Mouse (Mus musculus): ENCODE measurements around the gene Ywhag.

DNA sequence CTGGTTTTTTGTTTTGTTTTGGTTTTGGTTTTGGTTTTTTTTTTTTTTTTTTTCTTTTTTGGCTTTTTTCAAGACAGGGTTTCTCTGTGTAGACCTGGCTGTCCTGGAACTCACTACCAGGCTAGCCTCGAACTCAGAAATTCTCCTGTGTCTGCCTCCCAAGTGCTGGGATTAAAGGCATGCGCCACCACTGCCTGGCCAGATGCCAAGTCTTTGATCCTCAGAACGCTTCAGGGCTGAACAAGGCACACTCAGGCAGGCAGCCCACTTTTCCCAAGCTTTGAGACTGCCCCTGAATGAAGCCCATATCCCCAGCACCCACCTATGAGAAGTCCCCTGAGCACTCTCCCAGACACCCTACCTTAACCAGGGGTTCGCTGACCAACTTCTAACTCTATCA, 34.6 kb downstream of the Ywhag start:
- TF ChIP-seq CTCF (conservative IDR thresholded peaks at IDR 0.05; ENCODE audit: low read length) (no peak), NANOG (IDR thresholded peaks at IDR 0.05; ENCODE audit: borderline replicate concordance, low read length) (no peak)
